Mouse (Mus musculus) heart, embryonic 10.5 days (tissue): ENCODE results near the gene Gm28053. TPM values are rescaled to one million over a fixed set of nuclear protein-coding genes. Genes with fewer than 3 reads are reported as not detected.

Experiments
- DNase-seq: peaks from one replicate; pipeline ENCODE4 v3.0.0-alpha.2; 2017; ENCODE audit warnings: low spot score
- H3K27ac ChIP-seq: fragments of 300-500 bp; sonication (generic); 2 replicates; pipeline ENCODE4 v1.5.1; 2016; ENCODE audit warnings: mild to moderate bottlenecking
- H3K27me3 ChIP-seq: fragments of 300-500 bp; sonication (generic); 2 replicates; pipeline ENCODE4 v1.6.1; 2016; ENCODE audit warnings: mild to moderate bottlenecking; ENCODE audit not compliant: poor library complexity, insufficient read depth, severe bottlenecking
- H3K36me3 ChIP-seq: fragments of 300-500 bp; sonication (generic); 2 replicates; pipeline ENCODE4 v1.6.1; 2016; ENCODE audit warnings: mild to moderate bottlenecking, moderate library complexity
- H3K4me1 ChIP-seq: fragments of 300-500 bp; sonication (generic); 2 replicates; pipeline ENCODE4 v1.6.1; 2016; ENCODE audit warnings: mild to moderate bottlenecking
- H3K4me3 ChIP-seq: fragments of 300-500 bp; sonication (generic); 2 replicates; pipeline ENCODE4 v1.5.1; 2016; ENCODE audit warnings: mild to moderate bottlenecking, moderate library complexity
- H3K9me3 ChIP-seq: fragments of 300-500 bp; sonication (generic); 2 replicates; pipeline ENCODE4 v1.6.1; 2016; ENCODE audit warnings: mild to moderate bottlenecking, moderate library complexity
- WGBS: fragments of 180-500 bp; shearing (Covaris S2); methylation state at CpG from one replicate; pipeline ENCODE4 v1.1.7; 2016; 5-methylcytosine and 5-hydroxymethylcytosine counted together
- polyA plus RNA-seq: library from polyadenylated mRNA; unstranded; fragments of >200 nt; fragmentation: Nextera tagmentation; extraction: Ambion mirVana; gene quantifications from 2 replicates; pipeline ENCODE4 v1.2.1, GENCODE M21; 2016

Gm28053 gene
- polyA plus RNA-seq, 1 experiment from 2014 or later, result 1.9 TPM

DNA sequence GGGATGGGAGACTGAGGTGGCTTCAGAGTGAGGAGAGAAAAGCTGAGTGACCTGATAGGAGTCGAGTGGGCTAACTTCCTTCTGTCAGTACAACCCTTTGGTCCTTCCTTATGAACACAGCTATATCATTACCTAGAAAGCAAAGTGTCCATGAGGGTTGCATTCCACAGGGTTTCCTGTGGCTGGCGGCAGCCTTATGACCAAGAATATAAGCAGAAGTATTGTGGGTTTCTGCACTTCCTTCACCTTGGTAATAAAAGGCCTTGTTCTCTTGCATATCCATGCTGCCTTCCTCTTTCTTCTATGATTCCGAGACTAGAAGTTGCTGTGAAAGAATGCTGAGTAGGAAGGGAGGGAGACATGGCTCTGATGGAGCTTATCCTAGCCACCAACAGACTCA lies 19.5 kb upstream of the Gm28053 start:
- Histone ChIP-seq H3K9me3 (no peaks in the 10 kb centered on the region), H3K27me3 (no peaks in the 10 kb centered on the region), H3K27ac (peak overlapping the region; percentile 67; the same call in 1 of the 2 replicates), H3K4me1 (no peaks in the 10 kb centered on the region), H3K36me3 (no peaks in the 10 kb centered on the region), H3K4me3 (no peak overlapping the region)
- DNase-seq, result no peak
- WGBS, result 69% methylated on average over 3 of the region's 3 CpGs

DNA sequence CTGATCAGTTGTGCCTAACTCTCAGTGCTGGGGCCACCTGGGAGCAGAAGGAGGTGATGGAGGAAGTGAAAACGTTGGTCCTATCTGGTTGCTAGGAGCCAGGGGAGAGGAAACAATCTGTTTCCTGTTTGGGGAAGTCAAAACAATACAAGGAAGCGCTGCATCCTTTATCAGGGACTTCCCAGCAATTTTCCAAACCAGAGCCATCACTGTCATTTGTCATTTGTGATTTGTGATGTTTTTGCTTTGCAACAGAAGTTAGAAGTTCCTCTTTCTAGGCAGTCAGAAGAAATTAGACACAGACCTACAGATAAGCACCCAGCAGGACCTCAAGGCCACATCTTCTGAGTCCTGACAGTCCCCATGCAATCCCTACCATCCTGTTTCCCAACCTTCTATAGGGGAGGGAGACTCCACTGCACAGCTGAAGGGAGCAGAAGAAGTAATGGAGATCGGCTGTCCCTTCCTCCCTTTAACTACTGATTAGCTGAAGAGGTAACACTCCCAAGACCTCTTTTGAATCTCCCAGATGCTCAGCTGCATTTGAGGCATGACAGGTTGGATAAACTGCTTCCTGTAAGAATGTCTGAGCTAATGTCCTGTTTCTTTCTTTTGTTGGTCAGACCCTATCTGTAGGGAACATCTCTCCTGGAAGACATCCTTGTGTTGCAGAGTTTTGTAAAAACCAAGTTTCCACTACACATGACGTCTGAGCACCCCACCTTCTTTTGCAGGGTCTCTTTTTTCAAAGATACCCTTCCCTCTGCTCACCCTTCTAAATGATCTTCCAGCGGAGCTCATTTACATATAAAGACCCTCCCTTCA lies 17.9 kb upstream of the Gm28053 start:
- no peaks in the 10 kb centered on the region for H3K36me3 ChIP-seq
- no peaks in the 10 kb centered on the region for H3K27me3 ChIP-seq
- 38% methylated on average over 5 of the region's 5 CpGs for WGBS
- H3K27ac ChIP-seq, result peak overlapping the region; percentile 62; the same call in 1 of the 2 replicates
- no peaks in the 10 kb centered on the region for H3K4me1 ChIP-seq
- no peak overlapping the region for H3K4me3 ChIP-seq
- no peak for DNase-seq
- H3K9me3 ChIP-seq, result no peaks in the 10 kb centered on the region

DNA sequence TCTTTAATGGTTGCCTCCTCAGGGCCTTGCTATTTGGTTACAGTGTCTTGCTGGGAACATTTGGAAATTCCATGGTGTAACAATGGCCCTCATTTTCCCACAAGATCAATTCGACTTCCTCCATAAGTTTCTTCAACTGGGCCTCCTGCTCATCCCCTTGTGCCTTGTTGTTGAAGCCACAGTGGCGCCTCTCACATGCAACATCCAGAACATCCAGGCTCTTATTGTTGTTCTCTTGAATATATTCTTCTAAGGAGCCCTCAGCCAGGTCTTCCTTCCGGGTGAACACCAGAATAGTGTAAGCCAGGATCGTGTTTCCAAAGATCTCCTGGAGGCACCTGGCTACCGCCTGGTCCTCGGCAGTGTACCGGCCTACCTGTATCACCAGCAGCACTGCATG lies 16.3 kb upstream of the Gm28053 start:
- H3K9me3 ChIP-seq, result no peaks in the 10 kb centered on the region
- WGBS, result 82% methylated on average over 7 of the region's 7 CpGs
- H3K4me3 ChIP-seq, result no peak overlapping the region
- DNase-seq, result no peak
- H3K4me1 ChIP-seq, result peaks cover 4% of the 10 kb centered on the region; the same call in 1 of the 2 replicates
- H3K27me3 ChIP-seq, result no peaks in the 10 kb centered on the region
- H3K27ac ChIP-seq, result no peak overlapping the region
- H3K36me3 ChIP-seq, result no peaks in the 10 kb centered on the region

DNA sequence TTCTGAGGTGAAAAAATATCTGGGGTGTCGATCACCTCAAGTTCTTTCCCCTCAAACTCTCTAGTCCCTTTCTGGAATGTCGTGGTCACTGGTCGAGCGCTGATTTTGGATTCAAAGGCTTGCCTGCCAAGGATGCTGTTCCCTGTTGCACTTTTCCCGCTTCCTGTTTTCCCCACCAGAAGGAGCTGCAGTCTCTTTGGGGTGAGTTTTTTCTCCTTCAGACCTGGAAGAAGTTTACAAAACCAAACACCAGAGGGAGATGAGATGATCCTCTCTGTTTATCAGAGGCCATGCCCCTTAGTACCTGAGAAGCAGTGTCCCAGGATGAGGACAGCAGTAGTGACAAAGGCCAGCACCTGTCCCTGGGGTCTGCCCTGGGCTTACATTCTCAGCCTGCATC lies 15.8 kb upstream of the Gm28053 start:
- no peak overlapping the region for H3K27ac ChIP-seq
- no peak overlapping the region for H3K4me3 ChIP-seq
- H3K9me3 ChIP-seq, result no peaks in the 10 kb centered on the region
- H3K4me1 ChIP-seq, result peaks cover 4% of the 10 kb centered on the region; the same call in 1 of the 2 replicates
- H3K36me3 ChIP-seq, result no peaks in the 10 kb centered on the region
- no peaks in the 10 kb centered on the region for H3K27me3 ChIP-seq
- no peak for DNase-seq
- 64% methylated on average over 5 of the region's 5 CpGs for WGBS

DNA sequence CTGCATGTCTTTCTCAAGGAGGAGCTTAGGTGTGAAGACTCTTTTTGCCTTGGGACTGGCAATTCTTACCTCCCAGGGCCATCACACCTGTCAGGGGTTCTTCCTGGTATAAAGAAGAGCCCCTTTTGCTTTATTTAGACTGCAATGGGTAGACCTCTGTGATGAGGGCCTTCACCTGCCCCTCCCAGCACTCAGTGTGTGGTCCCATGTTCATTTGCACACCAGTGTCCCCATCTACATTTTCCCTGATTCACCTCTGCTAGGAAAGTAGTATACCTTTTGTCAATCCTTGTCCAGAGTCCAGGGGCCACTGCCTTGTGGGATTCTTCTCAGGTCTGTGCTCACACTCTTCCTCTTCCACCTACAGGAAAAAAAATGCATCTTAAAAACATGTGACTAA lies 14.3 kb upstream of the Gm28053 start:
- Histone ChIP-seq H3K9me3 (no peaks in the 10 kb centered on the region), H3K27me3 (no peaks in the 10 kb centered on the region), H3K4me3 (no peak overlapping the region), H3K36me3 (no peaks in the 10 kb centered on the region), H3K27ac (peak overlapping the region; percentile 16; the same call in 1 of the 2 replicates), H3K4me1 (peaks cover 4% of the 10 kb centered on the region; the same call in 1 of the 2 replicates)
- no peak for DNase-seq

DNA sequence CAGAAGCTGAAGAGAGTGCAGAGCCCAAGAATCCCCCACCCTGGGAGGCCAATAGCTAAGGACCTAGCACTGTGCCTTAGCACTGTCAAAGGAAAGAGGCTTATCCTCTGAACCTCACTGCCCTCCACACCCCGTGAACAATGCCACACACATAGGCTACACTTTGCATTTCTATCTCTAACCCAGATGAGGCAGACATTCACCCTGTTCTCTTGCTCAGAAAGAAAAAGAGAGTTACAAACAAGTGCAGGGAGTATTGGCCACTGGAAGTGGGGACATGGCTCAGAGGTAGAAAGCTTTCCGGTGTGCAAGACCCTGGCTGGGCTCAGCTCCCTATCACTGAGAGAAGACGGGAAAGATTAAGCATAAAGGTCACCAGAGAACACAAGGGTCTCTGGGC lies 12.3 kb upstream of the Gm28053 start:
- Histone ChIP-seq H3K36me3 (no peaks in the 10 kb centered on the region), H3K4me1 (peaks cover 4% of the 10 kb centered on the region; the same call in 1 of the 2 replicates), H3K27me3 (no peaks in the 10 kb centered on the region), H3K9me3 (no peaks in the 10 kb centered on the region), H3K27ac (peak overlapping the region; percentile 53; the same call in 1 of the 2 replicates), H3K4me3 (peak overlapping the region; percentile 30)
- DNase-seq, result no peak
- 40% methylated on average over 3 of the region's 3 CpGs for WGBS

DNA sequence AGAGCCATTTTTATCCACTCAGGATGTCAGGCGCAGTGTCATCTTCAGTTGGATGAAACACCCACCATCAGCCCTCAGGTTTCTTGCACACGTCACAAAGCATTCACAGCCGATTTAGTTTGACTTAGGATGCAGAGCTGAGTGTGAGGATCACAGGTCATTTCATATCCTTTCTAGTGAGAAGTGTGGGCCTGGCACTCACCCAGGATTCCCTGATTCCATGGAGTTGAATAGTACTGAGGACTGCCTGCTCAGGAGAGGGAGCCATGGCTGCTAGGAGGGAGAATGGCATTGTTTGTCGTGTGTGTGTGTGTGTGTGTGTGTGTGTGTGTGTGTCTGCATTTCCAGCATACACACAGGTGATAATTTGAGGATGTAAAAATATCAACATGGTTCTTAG lies 1.9 kb downstream of the Gm28053 start:
- H3K27ac ChIP-seq, result no peak overlapping the region
- no peaks in the 10 kb centered on the region for H3K9me3 ChIP-seq
- H3K4me1 ChIP-seq, result peaks cover 2% of the 10 kb centered on the region; the same call in 1 of the 2 replicates
- H3K27me3 ChIP-seq, result no peaks in the 10 kb centered on the region
- 84% methylated on average over 4 of the region's 4 CpGs for WGBS
- no peak overlapping the region for H3K4me3 ChIP-seq
- no peak for DNase-seq
- no peaks in the 10 kb centered on the region for H3K36me3 ChIP-seq

DNA sequence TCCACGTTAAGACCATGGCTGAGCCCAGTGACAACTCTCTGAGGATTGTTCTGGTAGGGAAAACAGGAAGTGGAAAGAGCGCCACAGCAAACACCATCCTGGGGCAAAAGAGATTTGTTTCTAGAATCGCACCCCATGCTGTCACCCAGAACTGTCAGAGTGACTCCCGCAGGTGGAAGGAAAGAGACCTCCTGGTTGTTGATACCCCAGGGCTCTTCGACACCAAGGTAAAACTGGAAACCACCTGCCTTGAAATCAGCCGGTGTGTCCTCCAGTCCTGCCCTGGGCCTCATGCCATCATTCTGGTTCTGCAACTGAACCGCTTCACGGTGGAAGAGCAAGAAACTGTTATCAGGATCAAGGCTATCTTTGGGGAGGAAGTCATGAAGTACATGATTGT lies 5.1 kb downstream of the Gm28053 start:
- DNase-seq, result no peak
- no peak overlapping the region for H3K4me3 ChIP-seq
- no peak overlapping the region for H3K27ac ChIP-seq
- H3K4me1 ChIP-seq, result peaks cover 9% of the 10 kb centered on the region
- H3K36me3 ChIP-seq, result no peaks in the 10 kb centered on the region
- WGBS, result 73% methylated on average over 8 of the region's 8 CpGs
- no peaks in the 10 kb centered on the region for H3K9me3 ChIP-seq
- no peaks in the 10 kb centered on the region for H3K27me3 ChIP-seq

DNA sequence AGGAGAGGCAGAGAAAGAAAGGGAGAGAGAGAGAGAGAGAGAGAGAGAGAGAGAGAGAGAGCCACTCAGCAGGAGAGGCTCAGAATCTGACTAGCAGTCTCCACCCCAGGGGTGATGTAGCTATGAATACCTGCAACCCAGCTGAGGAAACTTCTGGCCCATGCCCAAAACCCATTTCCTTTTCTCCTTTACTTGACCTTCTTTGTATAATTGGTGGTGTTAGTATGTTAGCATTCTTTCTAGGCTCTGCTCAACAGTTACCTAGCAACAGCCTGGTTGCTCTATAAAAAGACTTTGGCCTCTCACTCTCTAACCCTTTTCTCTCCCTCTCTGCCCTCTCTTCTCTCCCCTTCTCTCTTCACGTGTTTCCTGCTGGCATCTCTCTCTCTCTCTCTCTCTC lies 7.1 kb downstream of the Gm28053 start:
- WGBS, result 0% methylated on average over 1 of the region's 1 CpGs
- Histone ChIP-seq H3K9me3 (no peaks in the 10 kb centered on the region), H3K36me3 (no peaks in the 10 kb centered on the region), H3K4me1 (peaks cover 9% of the 10 kb centered on the region), H3K27me3 (no peaks in the 10 kb centered on the region), H3K4me3 (no peak overlapping the region), H3K27ac (no peak overlapping the region; the same call in 1 of the 2 replicates)
- DNase-seq, result no peak

DNA sequence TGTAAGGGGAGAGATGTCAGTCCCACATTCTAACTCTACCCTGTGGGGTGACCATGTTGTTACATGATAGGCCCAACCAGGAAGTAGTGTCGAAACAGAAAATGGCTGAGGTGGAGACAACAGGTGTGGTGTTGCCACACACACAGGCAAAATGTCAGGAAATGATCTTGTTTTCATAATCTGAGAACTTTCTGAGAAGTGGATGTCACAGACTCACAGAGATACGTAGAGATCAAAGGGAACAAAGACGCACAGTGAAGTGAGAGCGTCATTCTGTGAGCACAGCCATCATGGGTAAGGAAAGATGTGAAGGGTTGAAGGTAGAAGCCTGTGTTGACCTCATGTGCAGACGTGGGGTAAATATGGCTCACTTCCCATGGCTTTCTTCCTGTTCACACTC lies 9.4 kb downstream of the Gm28053 start:
- Histone ChIP-seq H3K27me3 (no peaks in the 10 kb centered on the region), H3K27ac (no peak overlapping the region), H3K36me3 (no peaks in the 10 kb centered on the region), H3K9me3 (no peaks in the 10 kb centered on the region), H3K4me1 (peaks cover 9% of the 10 kb centered on the region), H3K4me3 (no peak overlapping the region)
- 87% methylated on average over 5 of the region's 5 CpGs for WGBS
- DNase-seq, result no peak

DNA sequence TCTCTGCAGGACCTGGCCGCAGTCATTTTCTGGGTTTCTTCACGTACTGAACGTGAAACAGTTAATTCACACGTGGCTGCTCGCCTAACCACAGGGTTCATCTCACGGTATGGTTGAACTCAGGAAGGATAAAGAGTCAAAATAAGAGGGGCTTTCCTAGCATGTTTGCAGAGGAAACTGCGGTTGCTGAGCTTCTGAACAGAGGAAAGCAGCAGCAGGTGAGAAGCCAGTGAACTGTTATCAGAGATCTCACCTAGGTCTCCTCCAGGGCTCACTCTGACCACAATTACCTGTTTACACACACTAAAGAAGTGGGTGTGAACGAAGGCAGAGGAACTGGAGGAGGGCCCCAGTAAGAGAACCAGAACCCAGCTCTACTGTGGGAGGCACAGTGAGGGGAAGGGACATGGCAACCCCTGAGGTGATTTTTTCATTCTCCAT lies 14.5 kb downstream of the Gm28053 start:
- no peak for DNase-seq
- Histone ChIP-seq H3K4me1 (no peaks in the 10 kb centered on the region), H3K4me3 (no peak overlapping the region), H3K27me3 (no peaks in the 10 kb centered on the region), H3K9me3 (no peaks in the 10 kb centered on the region), H3K36me3 (no peaks in the 10 kb centered on the region), H3K27ac (no peak overlapping the region)
- WGBS, result 51% methylated on average over 8 of the region's 8 CpGs

DNA sequence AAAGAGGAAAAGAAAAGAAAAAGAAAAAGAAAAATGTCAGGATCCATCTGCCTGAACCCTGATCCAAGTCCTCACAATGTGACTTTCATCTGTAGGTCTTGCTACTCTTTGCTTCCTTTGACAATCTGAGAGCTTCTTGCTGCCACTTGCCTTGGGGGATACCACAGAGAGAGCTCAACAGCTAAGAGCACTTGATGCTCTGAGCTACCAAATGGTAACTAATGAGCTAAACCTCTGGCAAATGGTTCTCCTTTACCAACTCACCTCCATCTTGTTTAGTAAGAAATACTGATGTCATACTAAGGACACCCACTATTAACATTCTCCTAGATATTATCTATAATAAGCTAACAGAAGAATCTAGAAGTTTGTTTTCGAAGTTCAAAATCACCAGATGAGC lies 15.3 kb downstream of the Gm28053 start:
- Histone ChIP-seq H3K27ac (no peak overlapping the region), H3K36me3 (no peaks in the 10 kb centered on the region), H3K4me3 (no peak overlapping the region), H3K9me3 (no peaks in the 10 kb centered on the region), H3K4me1 (no peaks in the 10 kb centered on the region), H3K27me3 (no peaks in the 10 kb centered on the region)
- DNase-seq, result no peak
- WGBS, result 72% methylated on average over 1 of the region's 1 CpGs

DNA sequence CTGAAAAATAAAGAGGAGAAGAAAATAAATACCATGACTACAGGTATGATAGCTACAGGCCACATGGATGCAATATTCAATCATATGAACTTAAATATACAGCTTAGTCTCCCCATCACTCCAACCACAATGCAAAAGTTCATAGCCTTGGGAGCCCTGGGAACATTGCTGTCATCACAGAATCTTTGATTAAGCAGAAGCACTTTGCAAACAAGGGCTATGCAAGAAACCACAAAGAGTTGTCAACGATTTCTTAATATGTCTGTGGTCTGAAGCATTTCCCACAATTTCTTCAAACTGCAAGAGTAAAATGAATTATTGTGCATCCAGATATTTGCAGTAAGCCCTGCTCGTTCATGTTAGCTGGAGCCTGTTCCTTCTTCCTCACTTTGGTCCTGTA lies 18.6 kb downstream of the Gm28053 start:
- WGBS, result 84% methylated on average over 2 of the region's 2 CpGs
- DNase-seq, result no peak

More for the DNA sequence above, 18.6 kb downstream of the Gm28053 start:
- Histone ChIP-seq H3K36me3 (no peaks in the 10 kb centered on the region; the same call in 1 of the 2 replicates), H3K9me3 (no peaks in the 10 kb centered on the region), H3K4me3 (no peak overlapping the region), H3K27ac (no peak overlapping the region), H3K4me1 (peaks cover 9% of the 10 kb centered on the region; the same call in 1 of the 2 replicates), H3K27me3 (peaks cover 15% of the 10 kb centered on the region)
